Mouse (Mus musculus) brown adipose tissue, adult 24 weeks (tissue): ENCODE results near the gene Slc13a1. TPM values are rescaled to one million over a fixed set of nuclear protein-coding genes. Genes with fewer than 3 reads are reported as not detected.
"Not testable (repeated sequence)": the region's sequence is repeated elsewhere in the genome, so short reads cannot be mapped to it uniquely, and the experiment has no call there.

Experiments used
- H3K27ac ChIP-seq: fragments of 200-500 bp; replicated peaks from 2 replicates; pipeline ENCODE4 v1.5.1; 2012; ENCODE audit warnings: low read depth, mild to moderate bottlenecking, low read length
- H3K4me1 ChIP-seq: fragments of 200-500 bp; 2 replicates; pipeline ENCODE4 v1.6.1; 2012; ENCODE audit warnings: low read length, mixed read lengths; ENCODE audit not compliant: control insufficient read depth, insufficient read depth, insufficient read length
- H3K4me3 ChIP-seq: fragments of 200-500 bp; 2 replicates; pipeline ENCODE4 v1.5.1; 2012; ENCODE audit warnings: low read depth, mild to moderate bottlenecking, low read length, moderate library complexity; ENCODE audit not compliant: insufficient read depth
- polyA plus RNA-seq: library from polyadenylated mRNA; stranded (reverse); fragments of >200 nt; gene quantifications from 2 replicates; pipeline ENCODE4 v1.2.4, GENCODE M21; 2012; ENCODE audit not compliant: missing spikeins, insufficient read depth, insufficient read length

Gene Slc13a1
- polyA plus RNA-seq: not detected in 2 replicates

DNA sequence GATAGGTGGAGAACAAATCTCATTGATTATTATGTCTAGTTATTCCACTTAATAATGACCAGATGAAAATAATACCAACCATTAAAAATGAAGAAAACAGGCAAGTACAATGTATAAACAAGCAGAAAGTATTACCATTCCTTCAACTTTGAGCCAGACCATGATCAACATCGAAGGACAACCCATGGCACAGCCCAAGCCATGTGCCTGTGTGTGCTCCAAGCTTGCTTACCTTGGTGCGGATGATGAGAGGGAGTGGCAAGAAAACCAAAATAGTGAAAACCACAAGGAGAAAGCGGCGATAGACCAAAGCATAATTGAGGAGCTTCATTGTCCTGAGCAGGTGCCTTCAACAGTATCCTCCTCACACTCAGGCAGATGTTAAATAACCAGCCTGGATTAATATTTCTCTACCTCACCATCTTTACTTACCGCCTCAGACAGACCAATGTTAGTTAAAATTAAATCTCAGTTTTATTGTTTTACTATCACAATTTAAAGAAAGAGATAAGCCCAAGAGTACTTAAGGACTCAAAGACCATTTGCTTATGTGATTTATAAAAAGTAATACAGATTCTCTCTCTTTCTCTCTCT, at the start of gene Slc13a1:
Gene Slc13a1 (minus strand): TSS at position 359 of the 594 bp plus-strand sequence.
- Histone ChIP-seq H3K4me1 (no peaks in the 10 kb centered on the region), H3K27ac (no peak within 1 kb of the TSS), H3K4me3 (no peak within 1 kb of the TSS)

DNA sequence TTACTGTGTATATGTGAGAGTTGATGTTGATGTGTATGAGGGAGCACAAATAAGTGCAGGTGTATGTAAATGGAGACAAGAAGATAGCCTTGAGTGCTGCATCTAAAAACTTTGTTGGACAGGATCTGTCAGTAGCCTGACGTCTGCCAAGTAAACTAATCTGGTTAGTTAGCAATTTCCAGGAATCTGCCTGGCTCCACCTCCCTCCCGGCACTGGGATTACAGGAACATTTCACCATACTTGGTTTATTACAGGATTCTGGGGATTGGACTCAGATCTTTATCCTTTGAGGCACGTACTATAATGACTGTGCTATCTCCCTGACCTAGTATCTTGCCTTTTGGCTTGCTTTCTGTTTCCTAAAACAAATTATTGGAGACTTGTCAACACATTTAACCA, 40.0 kb upstream of the Slc13a1 start:
- Histone ChIP-seq H3K4me3 (no peak overlapping the region), H3K27ac (no peak overlapping the region), H3K4me1 (no peaks in the 10 kb centered on the region)

DNA sequence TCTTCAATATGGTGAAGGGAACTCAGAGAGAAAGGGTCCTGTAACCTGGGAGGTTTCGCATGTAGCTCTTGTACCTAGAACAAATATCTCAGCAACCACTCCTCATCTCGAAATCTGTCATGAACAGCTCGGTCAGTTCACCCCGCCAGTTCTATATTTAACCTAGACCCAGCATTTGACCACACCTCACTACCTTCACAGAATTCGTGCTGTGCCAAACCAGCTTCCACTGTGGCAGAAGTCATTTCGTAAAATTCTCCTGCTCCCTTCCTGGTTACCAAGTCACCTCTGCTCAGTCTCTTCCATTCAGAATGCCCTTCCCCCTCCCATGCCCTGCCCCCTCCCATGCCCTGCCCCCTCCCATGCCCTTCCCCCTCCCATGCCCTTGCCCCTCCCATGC, 34.3 kb upstream of the Slc13a1 start:
- H3K4me3 ChIP-seq: no peak overlapping the region
- no peaks in the 10 kb centered on the region for H3K4me1 ChIP-seq
- H3K27ac ChIP-seq: no peak overlapping the region

DNA sequence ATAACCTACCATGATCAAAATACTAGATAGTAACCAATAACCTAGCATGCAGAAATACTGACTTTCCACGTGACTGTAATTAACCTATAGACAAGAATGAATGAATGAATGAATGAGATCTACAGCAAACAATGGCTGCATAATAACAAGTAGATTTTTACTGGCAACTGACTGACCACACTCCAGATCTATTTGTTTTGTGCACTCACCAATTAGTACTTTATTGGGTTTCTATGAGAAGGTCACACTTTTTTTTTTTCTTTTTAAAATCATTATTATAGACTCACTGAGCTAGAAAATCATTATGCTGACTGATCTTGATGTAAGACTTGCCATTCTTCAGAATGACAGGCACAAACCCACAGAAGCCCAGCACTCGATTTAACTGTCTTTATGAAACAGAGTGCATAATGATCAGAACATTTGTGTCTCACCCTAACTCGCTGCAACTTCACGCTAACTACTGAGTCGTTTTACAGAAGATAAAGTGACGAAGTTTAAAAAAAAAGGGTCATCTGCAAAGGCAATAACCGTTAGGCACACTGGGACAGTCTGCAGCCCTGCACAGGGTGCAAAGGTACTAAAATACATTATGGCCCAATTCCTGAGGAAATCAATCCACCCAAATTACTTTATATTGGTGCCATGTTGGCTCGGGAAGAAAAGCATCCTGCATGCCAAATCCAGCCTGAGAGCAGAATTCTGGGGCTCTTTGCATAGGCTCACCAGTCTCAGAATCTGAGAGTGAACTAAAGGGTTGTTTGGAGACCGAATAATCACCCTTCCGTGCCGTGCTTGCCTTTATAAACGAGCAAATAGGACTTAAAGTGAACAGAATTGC, 33.0 kb upstream of the Slc13a1 start:
- Histone ChIP-seq H3K4me3 (no peak overlapping the region), H3K27ac (no peak overlapping the region), H3K4me1 (no peaks in the 10 kb centered on the region)

DNA sequence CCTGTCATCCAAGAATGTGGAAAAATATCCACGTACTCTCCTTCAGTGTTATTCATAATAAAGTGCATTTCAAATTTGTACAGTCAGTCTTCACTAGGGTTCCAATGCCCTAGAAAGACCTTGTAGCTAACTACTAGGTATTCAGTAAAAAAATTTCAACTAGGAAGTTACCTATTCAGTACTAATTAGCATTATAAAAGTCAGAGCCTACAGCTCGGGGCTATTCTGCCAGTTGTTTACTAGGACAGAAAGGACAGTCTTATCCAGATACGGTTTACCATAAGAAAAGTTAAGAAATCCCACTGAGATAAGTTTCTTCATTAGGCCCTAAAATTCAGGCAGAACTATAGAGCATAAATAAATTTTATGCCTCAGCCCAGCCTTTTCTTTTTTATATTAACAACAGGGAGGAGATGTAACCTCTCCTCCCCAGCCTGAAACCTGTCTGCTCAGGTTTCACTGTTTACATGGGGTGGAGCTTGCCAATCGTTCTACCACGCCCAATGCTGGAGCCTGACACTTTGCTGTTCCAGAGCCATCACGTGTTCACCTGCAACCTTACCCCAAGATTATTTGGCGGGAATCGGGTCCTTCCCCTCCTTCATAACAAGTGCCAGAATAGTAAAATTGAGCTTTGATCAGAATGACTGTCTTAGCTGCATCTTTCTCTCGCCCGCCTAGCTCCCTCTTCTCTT, 29.8 kb upstream of the Slc13a1 start:
- H3K4me1 ChIP-seq, H3K27ac ChIP-seq, H3K4me3 ChIP-seq: not testable (repeated sequence)

DNA sequence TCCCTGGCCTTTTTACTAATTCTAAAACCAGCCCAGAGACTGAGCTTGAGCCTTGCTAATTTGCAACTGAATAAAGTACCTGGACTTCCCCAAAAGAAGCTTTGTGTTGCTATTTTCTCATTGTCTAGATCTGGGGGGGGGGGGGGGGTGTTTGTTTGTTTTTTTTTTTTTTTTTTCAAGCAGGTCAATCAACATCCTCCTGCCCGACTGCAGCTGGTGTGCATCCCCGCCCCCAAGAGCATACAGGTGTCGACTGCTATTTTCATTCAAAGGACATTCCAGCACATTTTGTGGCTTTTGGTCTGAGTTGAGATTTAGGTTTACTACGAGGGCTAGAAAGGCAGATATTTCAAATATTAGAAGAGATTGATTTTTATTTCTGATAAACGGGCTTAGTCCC, 28.5 kb upstream of the Slc13a1 start:
- not testable (repeated sequence) for H3K4me1 ChIP-seq, H3K27ac ChIP-seq, H3K4me3 ChIP-seq

DNA sequence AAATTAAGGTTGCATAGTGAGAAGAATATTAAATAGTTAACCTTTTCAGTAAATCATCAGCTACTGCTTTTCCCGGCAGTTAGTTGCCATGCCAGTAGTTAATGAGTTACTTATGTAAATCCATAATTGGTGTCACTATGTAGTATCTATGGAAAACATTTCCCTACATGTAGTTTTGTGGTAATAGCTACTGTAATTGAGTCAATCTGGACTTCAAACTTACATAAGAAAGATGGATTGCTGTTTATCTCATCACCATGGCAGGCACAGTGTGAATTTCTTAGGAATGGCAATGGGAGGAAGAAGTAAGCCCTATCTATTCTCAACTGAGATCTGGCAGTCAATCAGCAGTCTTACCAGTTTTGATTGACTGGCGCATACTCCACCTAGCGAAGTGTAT, 15.5 kb upstream of the Slc13a1 start:
- Histone ChIP-seq H3K4me1 (no peaks in the 10 kb centered on the region), H3K27ac (no peak overlapping the region), H3K4me3 (no peak overlapping the region)

DNA sequence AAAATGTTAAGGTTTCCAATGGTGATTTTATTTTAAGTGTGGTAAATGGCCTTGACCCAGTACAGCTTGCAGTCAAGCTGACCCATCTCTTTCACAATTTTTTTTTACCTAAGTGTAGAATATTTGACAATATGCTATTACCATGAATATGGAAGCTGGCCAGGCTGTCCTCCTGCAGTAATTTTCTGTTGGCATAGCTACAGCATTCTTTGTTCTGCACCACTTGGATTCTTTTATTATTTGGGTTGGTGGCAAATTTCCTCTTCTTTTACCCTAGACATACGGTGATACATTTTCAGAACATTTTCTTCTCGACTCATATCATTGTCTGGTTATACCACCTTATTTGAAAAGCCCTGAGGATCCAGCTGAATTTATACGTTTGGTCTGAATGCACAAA, 7.5 kb upstream of the Slc13a1 start:
- Histone ChIP-seq H3K4me3 (no peak overlapping the region), H3K4me1 (no peaks in the 10 kb centered on the region), H3K27ac (no peak overlapping the region)

DNA sequence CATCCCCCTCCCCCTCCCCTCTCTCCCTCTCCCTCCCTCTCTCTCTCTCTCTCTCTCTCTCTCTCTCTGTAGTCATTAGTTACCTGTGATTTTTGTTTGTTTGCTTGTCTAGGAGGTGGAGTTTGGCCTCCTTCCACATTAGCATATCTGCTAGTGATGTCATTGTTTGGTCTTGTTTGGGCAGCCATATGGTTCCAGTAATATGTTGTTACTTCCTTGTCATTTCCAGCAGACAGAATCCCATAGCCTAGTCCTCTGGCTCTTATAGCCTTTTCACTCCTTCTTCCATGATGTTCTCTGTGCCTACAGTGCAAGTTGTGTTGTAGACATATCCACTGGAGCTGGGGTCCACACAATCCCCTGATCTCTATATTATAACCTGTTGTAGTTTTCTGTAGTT, 6.1 kb upstream of the Slc13a1 start:
- Histone ChIP-seq H3K4me3 (no peak overlapping the region), H3K27ac (no peak overlapping the region), H3K4me1 (no peaks in the 10 kb centered on the region)

DNA sequence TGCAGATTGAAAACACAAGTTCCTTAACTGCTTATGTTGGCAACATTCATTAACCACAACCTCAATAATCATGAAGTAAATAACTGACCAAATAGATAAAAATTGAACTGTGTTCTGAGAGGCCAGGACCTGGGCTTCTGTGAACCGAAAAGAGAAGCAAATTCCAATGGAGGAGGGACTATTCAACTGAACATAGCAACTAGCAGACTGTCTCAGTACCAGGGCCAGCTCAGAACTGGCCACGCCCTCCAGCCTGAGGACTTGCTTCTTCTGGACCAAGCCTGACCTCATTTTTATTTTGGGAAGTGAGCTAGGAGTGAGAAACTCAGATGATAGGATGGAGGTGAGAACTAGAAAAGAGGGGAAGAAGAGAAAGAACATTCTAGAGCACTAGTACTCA, 4.8 kb upstream of the Slc13a1 start:
- Histone ChIP-seq H3K27ac (no peak overlapping the region), H3K4me1 (no peaks in the 10 kb centered on the region), H3K4me3 (no peak overlapping the region)

DNA sequence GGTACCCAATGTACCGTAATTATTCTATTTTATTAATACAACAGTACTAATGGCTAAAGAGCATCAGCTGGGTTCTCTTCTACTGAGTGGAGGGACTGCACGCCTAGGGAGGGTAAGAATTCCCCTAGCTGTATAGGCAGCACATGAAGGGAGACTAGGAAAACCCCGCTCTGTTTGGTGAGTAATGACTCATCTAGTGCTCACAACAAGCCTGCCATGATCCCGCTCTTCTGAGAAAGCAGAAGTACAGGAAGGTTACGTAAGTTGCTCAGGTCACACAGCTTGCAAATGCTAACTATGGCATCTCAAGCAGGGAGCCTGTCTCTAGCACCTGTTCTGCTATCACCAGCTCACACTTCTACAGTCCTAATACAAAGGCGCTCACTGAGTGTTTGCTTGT, 1.1 kb downstream of the Slc13a1 start:
- Histone ChIP-seq H3K4me3 (no peak overlapping the region), H3K27ac (no peak overlapping the region), H3K4me1 (no peaks in the 10 kb centered on the region)

DNA sequence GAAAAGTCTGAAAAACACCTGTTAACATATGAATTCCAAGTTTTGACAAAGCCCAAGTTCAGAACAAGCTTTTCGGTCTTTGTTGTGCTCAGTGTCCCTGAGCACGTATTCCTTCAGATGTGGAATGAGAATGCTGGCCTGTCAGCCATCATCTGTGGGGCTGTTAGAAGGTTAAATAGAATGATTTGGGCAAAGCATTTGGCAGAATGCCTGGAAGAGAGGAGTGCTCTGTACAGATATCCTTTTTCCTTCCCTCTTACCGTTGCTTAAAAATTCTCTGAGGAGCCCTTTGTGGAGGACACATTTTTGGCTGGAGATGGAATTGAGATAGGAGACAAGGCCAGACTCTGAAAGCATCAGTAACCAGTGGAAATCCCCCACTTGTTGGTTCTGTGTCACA, 2.6 kb downstream of the Slc13a1 start:
- Histone ChIP-seq H3K4me3 (no peak overlapping the region), H3K27ac (no peak overlapping the region), H3K4me1 (no peaks in the 10 kb centered on the region)

DNA sequence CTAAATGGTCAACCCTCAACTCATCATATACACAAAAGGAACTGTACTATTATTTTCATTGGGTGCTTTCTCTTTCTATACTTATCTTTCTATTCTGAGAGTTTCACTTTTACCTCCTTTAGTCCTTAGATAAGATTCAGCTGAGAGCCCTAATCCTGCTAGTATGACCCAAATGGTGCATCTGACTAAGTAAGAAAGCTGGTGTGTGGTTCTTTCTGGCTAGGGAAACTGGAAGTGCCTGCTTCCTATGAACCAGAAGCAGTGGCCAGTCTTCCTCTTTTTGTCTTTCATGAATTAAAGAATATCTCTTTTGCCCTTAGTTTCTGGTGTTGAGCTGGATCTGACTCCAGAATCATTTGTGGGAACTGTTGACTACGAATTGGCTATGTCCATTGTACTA, 8.1 kb downstream of the Slc13a1 start:
- Histone ChIP-seq H3K27ac (no peak overlapping the region), H3K4me3 (no peak overlapping the region), H3K4me1 (no peaks in the 10 kb centered on the region)

DNA sequence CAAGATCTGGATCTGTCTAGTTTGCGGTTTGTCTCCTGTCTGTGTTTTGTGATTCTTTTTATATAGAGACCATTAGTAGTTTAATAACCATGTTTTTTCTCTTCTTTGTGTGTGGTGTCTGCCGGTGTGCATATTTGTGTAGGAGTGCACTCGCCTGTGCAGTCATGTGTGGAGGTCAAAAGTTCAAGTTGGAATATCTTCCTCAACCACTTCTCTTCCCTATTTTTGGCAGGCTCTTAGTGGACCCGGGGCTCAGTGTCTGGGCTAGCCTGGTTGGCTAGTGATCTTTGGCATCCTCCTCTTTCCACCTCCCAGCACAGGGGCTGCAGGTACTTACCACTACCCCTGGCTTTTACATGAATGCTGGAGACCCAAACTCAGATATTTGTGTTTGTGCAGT, 13.0 kb downstream of the Slc13a1 start:
- Histone ChIP-seq H3K27ac (no peak overlapping the region), H3K4me1 (no peaks in the 10 kb centered on the region), H3K4me3 (no peak overlapping the region)

DNA sequence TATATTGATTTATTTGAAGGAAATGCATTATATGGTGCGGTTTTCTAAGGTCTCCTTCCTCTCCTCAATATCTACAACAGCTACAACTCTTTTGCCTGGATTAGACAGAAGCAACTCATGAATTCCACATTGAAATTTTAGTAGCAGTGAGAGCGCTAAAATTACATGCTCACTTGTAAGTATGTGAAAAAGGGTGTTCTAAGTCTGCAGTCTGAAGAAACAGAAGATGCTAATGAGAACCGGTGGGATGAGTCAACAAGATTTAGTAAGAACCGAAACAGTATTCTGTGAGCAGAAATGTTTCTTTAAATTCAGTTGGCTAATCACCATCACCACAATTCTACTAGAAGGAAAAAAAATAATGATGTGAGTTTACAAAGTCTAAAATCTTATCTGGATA, 34.9 kb downstream of the Slc13a1 start:
- H3K4me1 ChIP-seq: no peaks in the 10 kb centered on the region
- no peak overlapping the region for H3K4me3 ChIP-seq
- no peak overlapping the region for H3K27ac ChIP-seq

DNA sequence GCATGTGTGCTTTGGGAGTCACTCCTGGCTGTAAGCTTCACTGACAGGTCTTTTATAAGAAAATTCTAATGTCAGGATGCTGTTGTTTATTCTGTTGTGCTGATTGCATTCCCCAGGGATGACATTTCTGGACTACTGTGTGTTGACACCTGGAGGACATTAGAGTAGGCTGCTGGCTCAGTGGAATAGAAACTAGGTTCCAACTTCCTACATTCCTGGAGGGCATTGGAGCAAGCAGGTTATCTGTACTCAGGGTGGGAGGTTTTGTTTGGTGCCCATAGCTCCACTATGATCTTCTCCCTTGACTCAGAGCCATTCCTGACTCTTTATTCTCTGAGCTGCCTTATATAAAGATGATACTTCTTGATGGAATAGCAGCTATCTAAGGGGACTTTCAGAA, 45.3 kb downstream of the Slc13a1 start:
- no peaks in the 10 kb centered on the region for H3K4me1 ChIP-seq
- no peak overlapping the region for H3K4me3 ChIP-seq
- no peak overlapping the region for H3K27ac ChIP-seq
